Mouse (Mus musculus) MEL (cell line): ENCODE results near the gene Mblac1.

Source experiments
- CTCF ChIP-seq, 3 experiments: IDR thresholded peaks in 2 of 3; conservative IDR thresholded peaks in 1 of 3; 2 replicates each; pipeline ENCODE4 v1.5.1; 2011 to 2012; ENCODE audit warnings: low read length in 3 of 3, low read depth in 2 of 3, mild to moderate bottlenecking in 2 of 3, improper control_type of control experiment in 1 of 3, inconsistent platforms in 1 of 3, mixed read lengths in 1 of 3, moderate library complexity in 1 of 3; ENCODE audit not compliant: control insufficient read depth in 1 of 3, insufficient read depth in 1 of 3, poor library complexity in 1 of 3, severe bottlenecking in 1 of 3
- MAFK ChIP-seq: IDR thresholded peaks from 2 replicates; pipeline ENCODE4 v1.6.1; 2011; ENCODE audit warnings: low read depth, mild to moderate bottlenecking, low read length, improper control_type of control experiment, borderline replicate concordance
- MAX ChIP-seq: IDR thresholded peaks from 2 replicates; pipeline ENCODE4 v1.6.1; 2011; ENCODE audit warnings: low read length, improper control_type of control experiment
- NELFE ChIP-seq: IDR thresholded peaks from 2 replicates; pipeline ENCODE4 v1.6.1; 2011; ENCODE audit warnings: low read depth, low read length, improper control_type of control experiment
- POLR2A ChIP-seq, 2 experiments: IDR thresholded peaks; 2 replicates each; pipeline ENCODE4 v1.6.1; 2011 to 2012; ENCODE audit warnings: low read length in 2 of 2, mild to moderate bottlenecking in 2 of 2, control low read depth in 1 of 2, improper control_type of control experiment in 1 of 2, low read depth in 1 of 2, moderate library complexity in 1 of 2; ENCODE audit not compliant: control insufficient read depth in 1 of 2, insufficient read depth in 1 of 2, poor library complexity in 1 of 2
- TAL1 ChIP-seq: IDR thresholded peaks from 2 replicates; pipeline ENCODE4 v1.6.1; 2012; ENCODE audit warnings: mild to moderate bottlenecking, inconsistent platforms, low read length, moderate library complexity, mixed read lengths
- USF1 ChIP-seq: IDR thresholded peaks from 2 replicates; pipeline ENCODE4 v1.6.1; 2014; ENCODE audit warnings: low read depth, mild to moderate bottlenecking, inconsistent platforms, low read length, improper control_type of control experiment, moderate library complexity
- ZMIZ1 ChIP-seq: IDR thresholded peaks from 2 replicates; pipeline ENCODE4 v1.6.1; 2012; ENCODE audit warnings: low read depth, mild to moderate bottlenecking, inconsistent platforms, low read length, improper control_type of control experiment, moderate library complexity
- ZNF384 ChIP-seq: IDR thresholded peaks from 2 replicates; pipeline ENCODE4 v1.6.1; 2012; ENCODE audit warnings: low read depth, mild to moderate bottlenecking, inconsistent platforms, low read length, improper control_type of control experiment

- TF ChIP-seq ZMIZ1 (no peak), MAFK (no peak), CTCF (IDR thresholded peaks at IDR 0.05 in 2 of 3, conservative IDR thresholded peaks at IDR 0.05 in 1 of 3; ENCODE audit: control insufficient read depth in 1 of 3, insufficient read depth in 1 of 3, low read depth in 2 of 3, low read length in 3 of 3, poor library complexity in 1 of 3, severe bottlenecking in 1 of 3) (no peak), NELFE (no peak), ZNF384 (peak; percentile 60), POLR2A (IDR thresholded peaks at IDR 0.05; ENCODE audit: control insufficient read depth in 1 of 2, insufficient read depth in 1 of 2, low read depth in 1 of 2, low read length in 2 of 2, poor library complexity in 1 of 2) (no peak), TAL1 (no peak), USF1 (no peak), MAX (no peak)
Measured at GRCm38 (mm10) chr5:138223287-138223686, 29.2 kb downstream of the Mblac1 start.
